Mouse (Mus musculus): ENCODE results near the gene Lrrc66. TPM values are rescaled to one million over a fixed set of nuclear protein-coding genes. Genes with fewer than 3 reads are reported as not detected.
A peak's percentile ranks its signal among the peaks of the same experiment; 100 is the strongest.

The Lrrc66 gene
- total and polyA plus RNA-seq, 3 experiments = 0.04 TPM; not detected in 2

- in situ Hi-C loops (cut with MboI; ENCODE audit: low pct_ligation_motif_present, low pct_unique_long_range_greater_than_20kb, low sequenced_read_pairs) (no loop called here), dilution Hi-C loops (cut with MboI; ENCODE audit: extremely low pct_ligation_motif_present, extremely low pct_unique_long_range_greater_than_20kb, low sequenced_read_pairs) (no loop called here)
- no peak for DNase-seq (ENCODE audit: extremely low read depth)
- no peak overlapping the region for H3K4me3 ChIP-seq (replicated peaks in 1 of 3; ENCODE audit: low read depth in 2 of 3, low read length in 2 of 3, poor library complexity in 1 of 3)
- H3K79me2 ChIP-seq (replicated peaks; ENCODE audit: control insufficient read depth, extremely low read depth, insufficient read depth, poor library complexity, severe bottlenecking) = no peaks in the 10 kb centered on the region
- no peak overlapping the region for H3K4me2 ChIP-seq (ENCODE audit: insufficient read depth, low read depth, poor library complexity, severe bottlenecking)
- no peaks in the 10 kb centered on the region for H3K36me3 ChIP-seq (replicated peaks in 1 of 2; ENCODE audit: control insufficient read depth in 1 of 2, insufficient read depth in 1 of 2, low read length in 1 of 2)
- TF ChIP-seq PAX5 (IDR thresholded peaks at IDR 0.05; ENCODE audit: low read length) = no peak
- TF ChIP-seq EP300 (IDR thresholded peaks at IDR 0.05; ENCODE audit: low read length) = no peak
- no peak for TF ChIP-seq HCFC1 (IDR thresholded peaks at IDR 0.05; ENCODE audit: low read depth, low read length)
- TF ChIP-seq JUN (IDR thresholded peaks at IDR 0.05; ENCODE audit: insufficient read depth, low read depth, low read length) = no peak
- TF ChIP-seq MYC (IDR thresholded peaks at IDR 0.05; ENCODE audit: low read depth, low read length) = no peak
- H3K27me3 ChIP-seq (replicated peaks) = no peaks in the 10 kb centered on the region
- H3K4me1 ChIP-seq (ENCODE audit: control insufficient read depth in 1 of 2, insufficient read depth in 2 of 2) = peaks cover 6 to 8% of the 10 kb centered on the region in 2 experiments; a peak in 3 of 4 replicates
- no peak overlapping the region for H3K9ac ChIP-seq (ENCODE audit: insufficient read depth, low read depth)
- no peaks in the 10 kb centered on the region for H3K9me3 ChIP-seq (replicated peaks; ENCODE audit: low read length)
- H3K27ac ChIP-seq (ENCODE audit: insufficient read depth, low read depth) = no peak overlapping the region
Observed at GRCm38 (mm10) chr5:73599991-73600390, 32.3 kb downstream of the Lrrc66 start.

DNA sequence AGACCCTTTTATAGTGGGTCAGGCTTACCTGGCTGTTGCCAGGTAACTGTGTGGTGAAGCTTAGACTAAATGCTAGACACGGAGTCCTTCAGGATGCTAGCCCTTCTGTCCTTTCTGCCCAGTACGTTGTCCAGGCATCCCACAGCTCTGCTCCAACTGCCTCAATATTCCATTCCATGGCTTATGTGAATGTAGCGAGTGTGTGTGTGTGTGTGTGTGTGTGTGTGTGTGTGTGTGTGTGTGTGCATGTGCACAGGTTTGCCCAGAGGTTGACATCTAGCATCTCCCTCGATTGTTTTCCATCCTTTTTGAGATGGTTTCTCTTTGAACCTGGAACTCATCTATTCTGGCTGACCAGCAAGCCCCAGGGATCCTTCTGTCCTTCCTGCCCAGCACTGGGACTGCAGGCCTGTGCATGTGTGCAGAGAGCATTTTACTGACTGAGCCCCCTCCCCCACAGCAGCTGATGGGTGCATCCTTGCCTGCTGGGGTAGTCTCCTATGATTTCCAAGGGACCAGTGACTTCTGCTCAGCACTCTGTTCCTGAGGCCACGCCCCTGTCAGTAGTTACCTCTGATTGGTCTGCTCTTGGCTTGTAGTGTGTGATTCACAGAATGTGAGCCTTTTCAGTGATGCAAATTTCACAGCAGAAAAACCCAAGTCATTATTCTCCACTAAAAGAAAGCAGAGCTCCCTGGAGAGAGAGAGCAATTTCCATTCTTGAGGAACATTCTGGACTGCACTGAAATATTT is 33.2 kb downstream of the Lrrc66 start:
- H3K27me3 ChIP-seq (replicated peaks) = no peaks in the 10 kb centered on the region
- H3K9me3 ChIP-seq (replicated peaks; ENCODE audit: low read length) = no peaks in the 10 kb centered on the region
- no peaks in the 10 kb centered on the region for H3K79me2 ChIP-seq (replicated peaks; ENCODE audit: control insufficient read depth, extremely low read depth, insufficient read depth, poor library complexity, severe bottlenecking)
- no peak overlapping the region for H3K4me3 ChIP-seq (replicated peaks in 1 of 3; ENCODE audit: low read depth in 2 of 3, low read length in 2 of 3, poor library complexity in 1 of 3)
- H3K27ac ChIP-seq (ENCODE audit: insufficient read depth, low read depth) = no peak overlapping the region
- H3K9ac ChIP-seq (ENCODE audit: insufficient read depth, low read depth) = no peak overlapping the region
- TF ChIP-seq MYC (IDR thresholded peaks at IDR 0.05; ENCODE audit: low read depth, low read length) = no peak
- TF ChIP-seq ZMIZ1 (IDR thresholded peaks at IDR 0.05; ENCODE audit: low read depth, low read length) = no peak
- TF ChIP-seq CHD2 (IDR thresholded peaks at IDR 0.05; ENCODE audit: low read length) = no peak
- TF ChIP-seq USF1 (IDR thresholded peaks at IDR 0.05; ENCODE audit: low read depth, low read length) = no peak
- TF ChIP-seq JUND (conservative IDR thresholded peaks at IDR 0.05; ENCODE audit: low read depth, low read length) = no peak
- peak; percentile 56 for DNase-seq (ENCODE audit: extremely low read depth)
- H3K4me2 ChIP-seq (ENCODE audit: insufficient read depth, low read depth, poor library complexity, severe bottlenecking) = no peak overlapping the region
- dilution Hi-C loops (cut with MboI; ENCODE audit: extremely low pct_ligation_motif_present, extremely low pct_unique_long_range_greater_than_20kb, low sequenced_read_pairs) (no loop called here), in situ Hi-C loops (cut with MboI; ENCODE audit: low pct_ligation_motif_present, low pct_unique_long_range_greater_than_20kb, low sequenced_read_pairs) (no loop called here)
- no peaks in the 10 kb centered on the region for H3K36me3 ChIP-seq (replicated peaks in 1 of 2; ENCODE audit: control insufficient read depth in 1 of 2, insufficient read depth in 1 of 2, low read length in 1 of 2)
- peaks cover 6 to 8% of the 10 kb centered on the region in 2 experiments; a peak in 3 of 4 replicates for H3K4me1 ChIP-seq (ENCODE audit: control insufficient read depth in 1 of 2, insufficient read depth in 2 of 2)

- no peak overlapping the region for H3K4me3 ChIP-seq (replicated peaks in 1 of 3; ENCODE audit: low read depth in 2 of 3, low read length in 2 of 3, poor library complexity in 1 of 3)
- H3K9me3 ChIP-seq (replicated peaks; ENCODE audit: low read length) = no peaks in the 10 kb centered on the region
- no peaks in the 10 kb centered on the region for H3K36me3 ChIP-seq (replicated peaks in 1 of 2; ENCODE audit: control insufficient read depth in 1 of 2, insufficient read depth in 1 of 2, low read length in 1 of 2)
- no peak overlapping the region for H3K4me2 ChIP-seq (ENCODE audit: insufficient read depth, low read depth, poor library complexity, severe bottlenecking)
- in situ Hi-C loops (cut with MboI; ENCODE audit: low pct_ligation_motif_present, low pct_unique_long_range_greater_than_20kb, low sequenced_read_pairs) (no loop called here), dilution Hi-C loops (cut with MboI; ENCODE audit: extremely low pct_ligation_motif_present, extremely low pct_unique_long_range_greater_than_20kb, low sequenced_read_pairs) (no loop called here)
- TF ChIP-seq NELFE (IDR thresholded peaks at IDR 0.05; ENCODE audit: low read depth, low read length) (no peak), MYC (IDR thresholded peaks at IDR 0.05; ENCODE audit: low read depth, low read length) (no peak), USF2 (conservative IDR thresholded peaks at IDR 0.05; ENCODE audit: low read depth, low read length) (no peak), POLR2A (IDR thresholded peaks at IDR 0.05; ENCODE audit: low read depth, low read length) (no peak), CHD2 (IDR thresholded peaks at IDR 0.05; ENCODE audit: low read length) (no peak), TCF12 (IDR thresholded peaks at IDR 0.05; ENCODE audit: low read depth, low read length) (no peak), EP300 (IDR thresholded peaks at IDR 0.05; ENCODE audit: low read length) (no peak), PAX5 (IDR thresholded peaks at IDR 0.05; ENCODE audit: low read length) (no peak), ZMIZ1 (IDR thresholded peaks at IDR 0.05; ENCODE audit: low read depth, low read length) (no peak), JUN (IDR thresholded peaks at IDR 0.05; ENCODE audit: insufficient read depth, low read depth, low read length) (no peak), MAZ (IDR thresholded peaks at IDR 0.05; ENCODE audit: low read depth, low read length) (no peak), MAFK (IDR thresholded peaks at IDR 0.05; ENCODE audit: insufficient replicate concordance, low read length) (no peak), SIN3A (IDR thresholded peaks at IDR 0.05; ENCODE audit: low read length) (no peak), POLR2AphosphoS2 (IDR thresholded peaks at IDR 0.05; ENCODE audit: low read depth, low read length) (no peak), IRF4 (IDR thresholded peaks at IDR 0.05; ENCODE audit: low read depth, low read length) (no peak), ZKSCAN1 (IDR thresholded peaks at IDR 0.05; ENCODE audit: borderline replicate concordance, low read depth, low read length) (no peak), SMC3 (IDR thresholded peaks at IDR 0.05; ENCODE audit: low read depth, low read length) (no peak), USF1 (IDR thresholded peaks at IDR 0.05; ENCODE audit: low read depth, low read length) (no peak), UBTF (IDR thresholded peaks at IDR 0.05; ENCODE audit: low read depth, low read length) (no peak), MXI1 (IDR thresholded peaks at IDR 0.05; ENCODE audit: low read depth, low read length) (no peak)
- no peaks in the 10 kb centered on the region for H3K79me2 ChIP-seq (replicated peaks; ENCODE audit: control insufficient read depth, extremely low read depth, insufficient read depth, poor library complexity, severe bottlenecking)
- no peaks in the 10 kb centered on the region for H3K4me1 ChIP-seq (ENCODE audit: control insufficient read depth in 1 of 2, insufficient read depth in 2 of 2)
- no peak for DNase-seq (ENCODE audit: extremely low read depth)
- H3K27ac ChIP-seq (ENCODE audit: insufficient read depth, low read depth) = no peak overlapping the region
- H3K27me3 ChIP-seq (replicated peaks) = no peaks in the 10 kb centered on the region
- no peak overlapping the region for H3K9ac ChIP-seq (ENCODE audit: insufficient read depth, low read depth)
Observed at GRCm38 (mm10) chr5:73587119-73587518, 45.2 kb downstream of the Lrrc66 start.

Data from CH12.LX (cell line).